Mouse (Mus musculus) heart, adult 11 months (tissue): ENCODE data around the gene R3hdm1.

Experiments used
- DNase-seq: peaks from one replicate; pipeline ENCODE4 v3.0.0; 2022

The R3hdm1 gene

GRCm38 (mm10) chr1:128141039-128141438, 37.9 kb downstream of the R3hdm1 start:
- DNase-seq, result no peak

DNA sequence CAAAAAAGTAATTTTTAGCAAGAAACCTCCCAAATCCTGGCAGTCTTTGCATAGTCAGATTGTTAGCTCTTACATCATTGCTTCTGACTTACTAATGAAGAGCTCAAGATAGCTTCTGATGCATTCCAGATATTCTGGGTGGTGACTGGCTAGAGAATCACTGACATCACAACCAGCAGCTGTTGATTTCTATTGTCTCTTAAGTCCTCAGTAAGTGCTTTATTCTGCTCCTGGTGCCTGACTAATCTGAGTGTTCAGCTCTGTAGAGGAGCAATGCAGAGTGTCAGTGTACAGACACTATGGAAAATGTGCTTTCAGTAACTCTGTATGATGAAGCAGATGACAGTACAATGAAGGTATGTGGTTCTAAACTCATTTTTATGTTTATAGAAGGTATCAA, 38.6 kb downstream of the R3hdm1 start:
- no peak for DNase-seq

DNA sequence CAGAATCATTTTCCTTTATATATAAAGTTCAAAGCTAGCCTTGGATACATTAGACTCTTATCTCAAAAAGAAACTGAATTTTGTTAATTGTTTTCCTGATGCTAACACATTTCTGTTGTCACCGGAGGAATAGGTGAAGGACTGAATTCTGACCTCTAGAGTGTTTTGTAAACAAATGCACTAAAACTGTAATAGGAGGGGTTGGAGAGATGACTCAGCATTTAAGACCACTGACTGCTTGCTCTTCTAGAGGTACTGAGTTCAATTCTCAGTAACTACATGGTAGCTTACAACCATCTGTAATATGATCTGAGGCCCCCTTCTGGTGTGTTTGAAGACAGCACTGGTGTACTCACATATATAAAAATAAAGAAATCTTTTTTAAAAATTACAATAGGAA, 63.9 kb downstream of the R3hdm1 start:
- no peak for DNase-seq

GRCm38 (mm10) chr1:128170104-128170503, 67.0 kb downstream of the R3hdm1 start:
- DNase-seq, result no peak

DNA sequence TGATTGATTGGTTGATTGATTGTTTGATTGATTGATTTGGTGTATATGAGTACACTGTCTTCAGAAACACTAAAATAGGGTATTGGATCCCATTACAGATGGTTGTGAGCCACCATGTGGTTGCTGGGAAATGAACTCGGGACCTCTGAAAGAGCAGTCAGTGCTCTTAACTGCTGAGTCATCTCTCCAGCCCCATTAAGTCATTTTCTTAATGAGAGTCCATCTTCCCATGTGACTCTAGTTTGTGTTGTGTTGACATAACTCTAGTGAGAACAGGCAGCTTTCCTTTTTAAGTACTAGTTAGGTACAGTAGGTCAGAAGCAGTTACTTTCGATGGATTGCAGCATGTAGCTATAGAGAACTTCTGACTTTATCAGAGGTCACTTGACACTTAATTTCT, 88.3 kb downstream of the R3hdm1 start:
- DNase-seq, result no peak

- DNase-seq, result no peak
Observed at GRCm38 (mm10) chr1:128192369-128192768, 89.3 kb downstream of the R3hdm1 start.

- DNase-seq, result no peak
Observed at GRCm38 (mm10) chr1:128194011-128194410, 90.9 kb downstream of the R3hdm1 start.

DNA sequence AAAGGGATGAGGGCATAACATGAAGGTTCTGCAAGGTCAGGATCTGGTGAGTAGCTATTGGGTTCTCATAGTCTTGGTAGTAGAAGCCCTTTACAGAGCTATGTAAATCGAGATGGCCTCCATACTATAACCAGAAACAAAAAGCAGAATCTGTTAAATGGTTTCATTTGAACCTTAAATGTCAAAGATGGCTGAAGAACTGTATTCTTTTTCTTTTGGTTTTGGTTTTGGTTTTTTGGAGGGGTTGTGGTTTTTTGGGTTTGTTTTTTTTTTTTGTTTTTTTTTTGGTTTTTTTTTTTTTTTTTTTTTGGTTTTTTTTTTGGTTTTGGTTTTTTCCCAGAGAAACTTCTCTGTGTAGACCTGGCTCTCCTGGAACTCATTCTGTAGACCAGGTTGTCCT, 94.3 kb downstream of the R3hdm1 start:
- DNase-seq, result no peak

DNA sequence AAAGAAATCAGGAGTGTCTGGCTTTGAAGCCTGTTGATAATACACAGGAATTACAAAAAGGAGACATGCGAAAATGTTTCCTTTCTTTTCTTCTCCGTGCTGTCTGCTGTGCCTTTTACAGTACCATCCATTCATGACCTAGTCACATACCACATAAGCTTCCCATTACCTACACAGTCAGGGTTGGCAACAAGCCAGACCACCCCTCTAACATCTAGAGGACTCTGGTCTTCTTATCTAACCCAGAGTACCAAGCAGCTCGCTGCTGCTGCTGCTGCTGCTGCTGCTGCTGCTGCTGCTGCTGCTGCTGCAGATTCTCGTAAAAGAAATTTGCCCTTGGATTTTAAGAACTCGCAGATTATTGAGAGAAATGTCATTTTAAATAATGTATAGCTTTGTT, 110.2 kb downstream of the R3hdm1 start:
- DNase-seq, result no peak

GRCm38 (mm10) chr1:128221886-128222285, 118.8 kb downstream of the R3hdm1 start:
- DNase-seq, result no peak

- no peak for DNase-seq
Observed at GRCm38 (mm10) chr1:128223304-128223703, 120.2 kb downstream of the R3hdm1 start.

GRCm38 (mm10) chr1:128235181-128235580, 132.1 kb downstream of the R3hdm1 start:
- peak; percentile 48 for DNase-seq

- no peak for DNase-seq
Observed at GRCm38 (mm10) chr1:128243627-128243995, 140.5 kb downstream of the R3hdm1 start, which contains the start of gene Ubxn4. TSS of gene Ubxn4 (plus strand) at chr1:128243964.

GRCm38 (mm10) chr1:128243996-128244726, 141.1 kb downstream of the R3hdm1 start:
- peak; percentile 100 for DNase-seq

DNA sequence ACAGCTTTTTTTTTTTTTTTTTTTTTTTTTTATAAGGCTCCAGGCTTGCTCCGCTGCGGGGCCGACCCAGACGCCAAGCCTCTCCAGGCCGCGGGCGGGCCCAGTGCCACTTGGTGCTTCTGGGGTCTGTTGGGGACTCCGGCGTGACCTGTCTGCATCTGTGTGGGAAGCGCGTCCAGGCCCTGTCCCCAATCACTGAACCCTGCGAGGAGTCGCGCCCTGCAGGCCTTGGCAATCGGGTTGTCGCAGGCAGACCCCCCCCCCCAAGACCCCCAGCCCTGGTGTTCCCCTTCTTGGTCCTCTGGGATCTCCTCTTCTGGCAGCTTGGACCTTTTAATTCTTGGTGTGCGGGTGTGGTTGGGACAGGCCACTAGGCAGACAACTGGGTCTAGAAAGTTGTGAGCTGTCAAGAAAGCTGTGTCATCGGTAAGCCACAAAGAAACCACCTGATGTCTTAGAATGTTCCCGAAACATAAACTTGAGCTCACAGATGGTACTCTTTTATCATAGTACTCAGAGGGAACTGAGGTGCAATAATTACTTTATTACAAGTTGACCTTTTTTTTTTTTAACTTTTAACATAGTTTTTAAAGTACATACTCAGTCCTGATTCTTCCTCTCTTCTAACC, 141.7 kb downstream of the R3hdm1 start:
- DNase-seq, result peak; percentile 95

GRCm38 (mm10) chr1:128267061-128267460, 164.0 kb downstream of the R3hdm1 start:
- DNase-seq, result peak; percentile 22

DNA sequence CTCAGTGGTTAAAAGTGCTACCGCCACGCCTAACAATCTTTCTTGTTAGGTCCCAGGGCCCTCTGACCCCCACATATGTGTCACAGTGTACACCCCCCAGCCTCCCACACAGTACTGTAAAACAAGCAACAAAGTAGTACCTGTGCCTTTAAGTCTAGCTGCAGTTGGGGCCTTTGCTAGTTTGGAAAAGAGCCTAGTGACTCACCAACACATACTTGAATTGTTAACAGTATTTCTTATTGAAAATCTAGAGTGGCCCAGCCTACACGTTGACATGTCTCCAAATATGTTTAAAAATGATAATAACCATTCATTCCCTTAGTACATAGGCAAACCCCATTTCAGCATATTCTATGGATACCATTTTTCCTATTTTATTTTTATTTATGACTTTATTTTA, 167.6 kb downstream of the R3hdm1 start:
- DNase-seq, result peak; percentile 42

GRCm38 (mm10) chr1:128275908-128276307, 172.8 kb downstream of the R3hdm1 start:
- DNase-seq, result peak; percentile 75

DNA sequence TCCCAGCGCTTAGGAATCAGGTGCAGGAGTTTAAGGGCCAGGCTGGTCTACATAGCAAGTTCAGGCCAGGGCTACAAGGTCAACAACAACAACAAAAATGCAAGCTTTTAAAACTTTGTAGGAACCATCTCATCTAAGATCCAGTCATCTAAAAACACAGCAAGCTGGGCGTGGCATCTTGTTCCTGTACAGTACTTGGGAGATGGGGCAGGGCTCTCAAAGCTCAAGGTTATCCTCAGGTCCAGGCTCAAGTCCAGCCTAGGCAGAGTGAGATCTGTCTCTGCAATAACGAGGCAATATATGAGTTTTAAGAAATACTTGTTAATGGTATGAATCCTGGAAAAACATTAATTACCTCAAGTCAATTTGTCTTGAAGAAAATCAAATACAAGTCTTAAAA, 175.5 kb downstream of the R3hdm1 start:
- DNase-seq, result peak; percentile 66

- DNase-seq, result peak; percentile 44
Observed at GRCm38 (mm10) chr1:128281753-128282152, 178.7 kb downstream of the R3hdm1 start.

DNA sequence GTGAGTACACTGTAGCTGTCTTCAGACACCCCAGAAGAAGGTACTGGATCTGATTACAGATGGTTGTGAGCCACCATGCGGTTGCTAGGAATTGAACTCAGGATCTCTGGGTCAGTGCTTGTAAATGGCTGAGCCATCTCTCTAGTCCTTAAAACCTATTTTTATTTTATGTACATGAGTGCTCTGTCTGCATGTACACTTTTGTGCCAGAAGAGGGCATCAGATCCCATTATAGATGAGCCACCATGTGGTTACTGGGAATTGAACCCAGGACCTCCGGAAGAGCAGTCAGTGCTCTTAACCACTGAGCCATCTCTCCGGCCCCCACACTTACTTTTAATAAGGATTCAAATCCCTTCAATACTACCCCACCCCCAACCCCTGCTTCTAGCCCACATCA, 179.8 kb downstream of the R3hdm1 start:
- peak; percentile 7 for DNase-seq

- DNase-seq, result peak; percentile 69
Observed at GRCm38 (mm10) chr1:128284157-128284690, 181.1 kb downstream of the R3hdm1 start.

GRCm38 (mm10) chr1:128285136-128285535, 182.0 kb downstream of the R3hdm1 start:
- peak; percentile 83 for DNase-seq
